Mouse (Mus musculus) heart, embryonic 15.5 days (tissue): ENCODE measurements around the gene Cntrob. TPM values are rescaled to one million over a fixed set of nuclear protein-coding genes. Genes with fewer than 3 reads are reported as not detected.
A peak's percentile ranks its signal among the peaks of the same experiment; 100 is the strongest.

Experiments
- ATAC-seq: fragments of 200-750 bp; cut with Nextera tagmentation; replicated peaks from 2 replicates; pipeline ENCODE4 v1.8.0; 2017; ENCODE audit warnings: low read depth, moderate TSS enrichment; ENCODE audit not compliant: insufficient number of reproducible peaks, insufficient read depth, low FRiP score
- H3K27ac ChIP-seq: fragments of 300-500 bp; sonication (generic); 2 replicates; pipeline ENCODE4 v1.5.1; 2015; ENCODE audit warnings: mild to moderate bottlenecking, inconsistent platforms
- H3K27me3 ChIP-seq: fragments of 300-500 bp; sonication (generic); 2 replicates; pipeline ENCODE4 v1.6.1; 2015; ENCODE audit warnings: inconsistent platforms
- H3K36me3 ChIP-seq: fragments of 300-500 bp; sonication (generic); 2 replicates; pipeline ENCODE4 v1.6.1; 2015; ENCODE audit warnings: mild to moderate bottlenecking, inconsistent platforms
- H3K4me1 ChIP-seq: fragments of 300-500 bp; sonication (generic); replicated peaks from 2 replicates; pipeline ENCODE4 v1.6.1; 2015; ENCODE audit warnings: inconsistent platforms
- H3K4me2 ChIP-seq: fragments of 300-500 bp; sonication (generic); 2 replicates; pipeline ENCODE4 v1.6.1; 2015; ENCODE audit warnings: inconsistent platforms, mild to moderate bottlenecking, moderate library complexity
- H3K4me3 ChIP-seq: fragments of 300-500 bp; sonication (generic); 2 replicates; pipeline ENCODE4 v1.5.1; 2015; ENCODE audit warnings: mild to moderate bottlenecking, inconsistent platforms
- H3K9ac ChIP-seq: fragments of 300-500 bp; sonication (generic); 2 replicates; pipeline ENCODE4 v1.6.1; 2015; ENCODE audit warnings: mild to moderate bottlenecking, inconsistent platforms
- H3K9me3 ChIP-seq: fragments of 300-500 bp; sonication (generic); replicated peaks from 2 replicates; pipeline ENCODE4 v1.6.1; 2016; ENCODE audit warnings: inconsistent platforms
- WGBS: fragments of 180-500 bp; shearing (Covaris S2); methylation state at CpG from one replicate; pipeline ENCODE4 v1.1.7; 2015; ENCODE audit warnings: mixed read lengths; 5-methylcytosine and 5-hydroxymethylcytosine counted together
- polyA plus RNA-seq: library from polyadenylated mRNA; unstranded; fragments of >200 nt; fragmentation: Nextera tagmentation; extraction: Ambion mirVana; gene quantifications from 2 replicates; pipeline ENCODE4 v1.2.1, GENCODE M21; 2015

Cntrob gene
- polyA plus RNA-seq, 1 experiment from 2014 or later = 12.7 TPM

GRCm38 (mm10) chr11:69366855-69367615 is 43.5 kb upstream of the Cntrob start:
- H3K4me3 ChIP-seq = peak overlapping the region; percentile 82
- H3K4me2 ChIP-seq = peak overlapping the region; percentile 97
- peaks cover 11% of the 10 kb centered on the region for H3K36me3 ChIP-seq
- H3K27ac ChIP-seq = peak overlapping the region; percentile 97
- H3K27me3 ChIP-seq = no peaks in the 10 kb centered on the region
- peak overlapping the region; percentile 95 for H3K9ac ChIP-seq
- no peaks in the 10 kb centered on the region for H3K9me3 ChIP-seq
- peaks cover 60% of the 10 kb centered on the region for H3K4me1 ChIP-seq
- no peak for ATAC-seq
- WGBS = 2% methylated on average over 22 of the region's 22 CpGs

- ATAC-seq = peak; percentile 83
- H3K27ac ChIP-seq = peak overlapping the region; percentile 97
- 1% methylated on average over 26 of the region's 26 CpGs for WGBS
- no peaks in the 10 kb centered on the region for H3K9me3 ChIP-seq
- peak overlapping the region; percentile 82 for H3K4me3 ChIP-seq
- H3K9ac ChIP-seq = peak overlapping the region; percentile 51
- no peaks in the 10 kb centered on the region for H3K27me3 ChIP-seq
- peaks cover 18% of the 10 kb centered on the region for H3K36me3 ChIP-seq
- peaks cover 53% of the 10 kb centered on the region for H3K4me1 ChIP-seq
- H3K4me2 ChIP-seq = peak overlapping the region; percentile 97
Measured at GRCm38 (mm10) chr11:69366157-69366854, 42.7 kb upstream of the Cntrob start.

GRCm38 (mm10) chr11:69365722-69366121 is 42.1 kb upstream of the Cntrob start:
- Histone ChIP-seq H3K4me1 (peaks cover 47% of the 10 kb centered on the region), H3K4me2 (peak overlapping the region; percentile 97), H3K4me3 (peak overlapping the region; percentile 82), H3K36me3 (peaks cover 24% of the 10 kb centered on the region), H3K27me3 (no peaks in the 10 kb centered on the region), H3K9ac (peak overlapping the region; percentile 51), H3K9me3 (no peaks in the 10 kb centered on the region), H3K27ac (peak overlapping the region; percentile 97)
- 41% methylated on average over 6 of the region's 6 CpGs for WGBS
- no peak for ATAC-seq

- ATAC-seq = peak; percentile 68
- 0 out of 2 replicates have a peak overlapping the region, but pooled peaks have one; percentile 10 for H3K4me3 ChIP-seq
- no peaks in the 10 kb centered on the region for H3K27me3 ChIP-seq
- H3K4me1 ChIP-seq = peaks cover 44% of the 10 kb centered on the region
- H3K27ac ChIP-seq = peak overlapping the region; percentile 97
- peak overlapping the region; percentile 97; the same call in 1 of the 2 replicates for H3K4me2 ChIP-seq
- peaks cover 32% of the 10 kb centered on the region for H3K36me3 ChIP-seq
- H3K9ac ChIP-seq = 0 out of 2 replicates have a peak overlapping the region, but pooled peaks have one; percentile 28
- H3K9me3 ChIP-seq = no peaks in the 10 kb centered on the region
- WGBS = 3% methylated on average over 6 of the region's 6 CpGs
Measured at GRCm38 (mm10) chr11:69364910-69365309, 41.3 kb upstream of the Cntrob start.

- 53% methylated on average over 8 of the region's 8 CpGs for WGBS
- Histone ChIP-seq H3K4me1 (peaks cover 42% of the 10 kb centered on the region), H3K27me3 (no peaks in the 10 kb centered on the region), H3K4me2 (peak overlapping the region; percentile 97; the same call in 1 of the 2 replicates), H3K36me3 (peaks cover 38% of the 10 kb centered on the region), H3K9ac (0 out of 2 replicates have a peak overlapping the region, but pooled peaks have one; percentile 28), H3K9me3 (no peaks in the 10 kb centered on the region), H3K4me3 (peak overlapping the region; percentile 10; the same call in 1 of the 2 replicates), H3K27ac (peak overlapping the region; percentile 97)
- ATAC-seq = no peak
Measured at GRCm38 (mm10) chr11:69364376-69364775, 40.8 kb upstream of the Cntrob start.

GRCm38 (mm10) chr11:69362479-69362878 is 38.9 kb upstream of the Cntrob start:
- Histone ChIP-seq H3K27me3 (no peaks in the 10 kb centered on the region), H3K4me1 (peaks cover 33% of the 10 kb centered on the region), H3K9ac (no peak overlapping the region), H3K9me3 (no peaks in the 10 kb centered on the region), H3K27ac (no peak overlapping the region), H3K4me3 (no peak overlapping the region), H3K36me3 (peaks cover 55% of the 10 kb centered on the region), H3K4me2 (no peak overlapping the region)
- WGBS = 70% methylated on average over 2 of the region's 2 CpGs
- ATAC-seq = no peak

GRCm38 (mm10) chr11:69362021-69362420 is 38.4 kb upstream of the Cntrob start:
- Histone ChIP-seq H3K27me3 (no peaks in the 10 kb centered on the region), H3K4me2 (no peak overlapping the region), H3K4me3 (no peak overlapping the region), H3K9ac (no peak overlapping the region), H3K36me3 (peaks cover 60% of the 10 kb centered on the region), H3K9me3 (no peaks in the 10 kb centered on the region), H3K4me1 (peaks cover 28% of the 10 kb centered on the region), H3K27ac (no peak overlapping the region)
- ATAC-seq = no peak
- WGBS = 74% methylated on average over 7 of the region's 7 CpGs

- no peak overlapping the region for H3K4me2 ChIP-seq
- no peaks in the 10 kb centered on the region for H3K27me3 ChIP-seq
- WGBS = 86% methylated on average over 12 of the region's 12 CpGs
- no peak overlapping the region for H3K9ac ChIP-seq
- no peaks in the 10 kb centered on the region for H3K9me3 ChIP-seq
- no peak overlapping the region for H3K4me3 ChIP-seq
- no peaks in the 10 kb centered on the region for H3K4me1 ChIP-seq
- ATAC-seq = no peak
- H3K27ac ChIP-seq = no peak overlapping the region
- H3K36me3 ChIP-seq = peaks cover 83% of the 10 kb centered on the region
Measured at GRCm38 (mm10) chr11:69357690-69358089, 34.1 kb upstream of the Cntrob start.

GRCm38 (mm10) chr11:69356544-69356943 is 33.0 kb upstream of the Cntrob start:
- Histone ChIP-seq H3K9me3 (no peaks in the 10 kb centered on the region), H3K27me3 (no peaks in the 10 kb centered on the region), H3K4me3 (no peak overlapping the region), H3K9ac (no peak overlapping the region), H3K36me3 (peaks cover 85% of the 10 kb centered on the region), H3K27ac (no peak overlapping the region), H3K4me2 (no peak overlapping the region), H3K4me1 (no peaks in the 10 kb centered on the region)
- WGBS = 87% methylated on average over 5 of the region's 5 CpGs
- no peak for ATAC-seq

DNA sequence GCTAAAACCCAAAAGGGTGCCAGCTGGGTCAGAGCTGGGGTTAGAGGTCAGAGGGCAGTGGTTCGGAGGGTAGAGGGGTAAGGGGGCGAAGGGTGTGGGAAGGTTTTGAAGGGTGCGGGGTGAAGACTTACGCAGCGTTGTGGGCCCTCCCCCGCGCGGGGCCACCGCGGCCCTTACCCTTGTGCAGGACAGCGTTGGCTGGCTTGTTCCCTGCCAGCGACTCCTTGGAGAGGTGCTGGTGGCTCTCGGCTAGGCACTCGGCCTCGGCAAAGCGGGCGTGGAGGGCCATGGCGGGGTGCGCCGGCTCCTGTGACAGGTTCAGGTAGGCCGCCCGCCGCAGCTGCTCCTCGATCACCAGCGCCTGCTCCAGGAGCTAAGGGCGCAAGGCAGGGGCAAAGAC is 22.9 kb upstream of the Cntrob start:
- Histone ChIP-seq H3K9me3 (no peaks in the 10 kb centered on the region), H3K4me3 (no peak overlapping the region), H3K27me3 (no peaks in the 10 kb centered on the region), H3K9ac (no peak overlapping the region), H3K36me3 (peaks cover 55% of the 10 kb centered on the region), H3K27ac (no peak overlapping the region), H3K4me1 (no peaks in the 10 kb centered on the region; the same call in 1 of the 2 replicates), H3K4me2 (no peak overlapping the region)
- ATAC-seq = no peak
- WGBS = 84% methylated on average over 25 of the region's 26 CpGs
